Mouse (Mus musculus) testis, adult 2 months (tissue): Measurements from ENCODE around the gene Plppr3.

Source experiments
- CTCF ChIP-seq: fragments of 200-500 bp; IDR thresholded peaks from 2 replicates; pipeline ENCODE4 v1.5.1; 2012; ENCODE audit warnings: low read depth, mild to moderate bottlenecking, inconsistent platforms, low read length, moderate library complexity; ENCODE audit not compliant: control insufficient read depth, insufficient read depth, insufficient replicate concordance
- POLR2A ChIP-seq: fragments of 200-500 bp; IDR thresholded peaks from 2 replicates; pipeline ENCODE4 v1.6.1; 2012; ENCODE audit warnings: low read depth, mild to moderate bottlenecking, inconsistent platforms, low read length, moderate library complexity; ENCODE audit not compliant: control insufficient read depth

DNA sequence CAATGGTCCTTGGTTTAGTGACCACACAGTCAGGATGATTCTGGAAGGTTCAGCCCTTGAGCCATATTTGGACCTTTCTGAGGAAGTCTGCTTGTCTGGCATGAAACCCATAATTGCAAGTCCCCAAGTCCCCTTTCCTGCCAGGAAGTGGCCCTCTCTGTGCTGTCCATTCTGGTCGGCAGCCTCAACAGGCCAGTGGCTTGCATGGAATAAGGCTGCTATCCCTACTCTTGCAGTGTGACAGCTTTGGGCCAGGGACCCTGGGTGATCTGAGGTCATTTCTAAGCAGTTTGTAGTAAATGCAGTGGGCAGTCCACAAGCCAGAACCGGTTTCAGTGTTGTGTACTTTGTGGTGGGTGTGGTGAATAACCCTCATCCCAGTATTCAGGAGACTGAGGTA, 36.3 kb downstream of the Plppr3 start:
- TF ChIP-seq POLR2A (no peak), CTCF (no peak)
